Mouse (Mus musculus) ES-Bruce4 (cell line): ENCODE measurements around the gene Bckdhb.

Experiments used
- CTCF ChIP-seq: IDR thresholded peaks from one replicate; pipeline ENCODE4 v1.8.1; 2011; ENCODE audit warnings: low read depth, low read length
- EP300 ChIP-seq: IDR thresholded peaks from 2 replicates; pipeline ENCODE4 v1.6.1; 2011; ENCODE audit warnings: low read depth, low read length; ENCODE audit not compliant: insufficient read depth
- POLR2A ChIP-seq: IDR thresholded peaks from one replicate; pipeline ENCODE4 v1.8.1; 2011; ENCODE audit warnings: low read length; ENCODE audit not compliant: insufficient read depth

DNA sequence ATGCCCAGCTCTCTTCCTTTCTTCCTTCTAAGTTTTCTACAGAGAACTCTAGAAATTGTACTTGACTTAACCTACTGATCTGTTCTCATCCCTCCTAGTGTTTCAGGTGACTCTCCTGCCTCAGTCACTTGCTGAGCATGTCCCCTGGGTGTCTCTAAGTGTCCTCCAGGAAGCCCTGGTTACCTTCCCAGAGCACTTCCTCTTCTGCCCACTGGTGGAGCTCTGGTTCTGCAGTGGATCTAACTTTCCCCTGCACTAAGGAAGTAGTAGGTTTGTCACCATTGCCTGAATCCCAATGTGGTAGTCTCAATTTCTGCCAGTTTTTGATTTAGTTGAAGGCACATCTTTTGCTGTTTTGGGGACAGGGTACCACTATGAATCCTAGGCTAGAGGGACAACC is 38.8 kb upstream of the Bckdhb start:
- TF ChIP-seq POLR2A (no peak), CTCF (no peak), EP300 (no peak)
